Mouse (Mus musculus) olfactory bulb, adult 2 months (tissue): ENCODE results near the gene Setdb2.

Experiments used
- CTCF ChIP-seq: fragments of 200-500 bp; IDR thresholded peaks from 2 replicates; pipeline ENCODE4 v1.5.1; 2012; ENCODE audit warnings: low read depth, mild to moderate bottlenecking, low read length, moderate library complexity; ENCODE audit not compliant: insufficient read depth
- POLR2A ChIP-seq: fragments of 200-500 bp; IDR thresholded peaks from 2 replicates; pipeline ENCODE4 v1.6.1; 2012; ENCODE audit warnings: mild to moderate bottlenecking, low read depth, low read length, moderate library complexity; ENCODE audit not compliant: insufficient read depth

- TF ChIP-seq POLR2A (no peak), CTCF (no peak)
Measured at GRCm38 (mm10) chr14:59470781-59471180, 30.1 kb upstream of the Setdb2 start.
